Mouse (Mus musculus): Measurements from ENCODE around the gene Shisa6. TPM values are rescaled to one million over a fixed set of nuclear protein-coding genes. Genes with fewer than 3 reads are reported as not detected.

Shisa6 gene
- polyA plus RNA-seq (2015; fragmentation: Nextera tagmentation; extraction: Ambion mirVana), result 0.15 and 0.45 TPM in 2 replicates

DNA sequence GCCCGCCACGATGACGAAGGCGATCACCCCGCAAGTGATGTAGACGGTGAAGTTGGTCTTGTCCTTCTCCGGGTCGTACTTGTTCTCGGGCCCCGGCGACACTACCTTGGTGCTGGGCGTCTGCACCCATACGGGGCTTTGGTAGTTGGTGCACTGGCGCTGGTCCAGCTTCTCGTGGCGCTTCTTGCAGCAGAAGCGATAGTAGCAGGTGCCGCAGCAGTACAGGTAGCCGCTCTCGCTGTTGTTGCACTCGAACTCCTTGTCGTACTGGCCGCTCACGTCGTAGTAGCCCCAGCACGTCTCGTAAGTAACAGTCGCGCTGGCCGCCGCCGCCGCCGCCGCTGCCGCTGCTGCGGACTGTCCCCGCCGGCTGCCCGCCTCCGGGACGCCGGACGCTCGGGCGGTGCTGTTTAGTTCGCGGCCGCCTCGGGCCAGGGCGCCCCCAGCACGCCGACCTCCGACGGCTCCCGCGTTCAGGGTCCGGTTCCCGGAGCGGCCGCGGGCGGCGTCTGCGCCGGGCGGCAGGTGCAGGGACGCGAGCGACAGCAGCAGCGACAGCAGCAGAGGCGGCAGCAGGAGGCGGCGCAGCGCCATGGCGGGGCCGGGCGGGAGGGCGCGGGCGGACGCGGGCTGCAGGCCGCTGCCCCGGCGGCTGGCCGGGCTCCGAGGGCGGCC, at the start of gene Shisa6:
Shisa6 (minus strand) TSS at position 594 of the 675 bp plus-strand sequence.
- Histone ChIP-seq H3K27ac (no peak within 1 kb of the TSS), H3K27me3 (replicated peaks) (peaks cover 77% of the 10 kb centered on the region), H3K9me3 (no peaks in the 10 kb centered on the region), H3K4me3 (replicated peaks) (peak within 1 kb of the TSS; percentile 56), H3K36me3 (no peaks in the 10 kb centered on the region), H3K4me1 (replicated peaks) (peaks cover 8% of the 10 kb centered on the region; the same call in 1 of the 2 replicates), H3K9ac (peak within 1 kb of the TSS; percentile 28), H3K4me2 (replicated peaks) (peak within 1 kb of the TSS; percentile 96)
- ATAC-seq, result peak; percentile 68
- under 1% methylated on average over 87 of the region's 89 CpGs for WGBS

DNA sequence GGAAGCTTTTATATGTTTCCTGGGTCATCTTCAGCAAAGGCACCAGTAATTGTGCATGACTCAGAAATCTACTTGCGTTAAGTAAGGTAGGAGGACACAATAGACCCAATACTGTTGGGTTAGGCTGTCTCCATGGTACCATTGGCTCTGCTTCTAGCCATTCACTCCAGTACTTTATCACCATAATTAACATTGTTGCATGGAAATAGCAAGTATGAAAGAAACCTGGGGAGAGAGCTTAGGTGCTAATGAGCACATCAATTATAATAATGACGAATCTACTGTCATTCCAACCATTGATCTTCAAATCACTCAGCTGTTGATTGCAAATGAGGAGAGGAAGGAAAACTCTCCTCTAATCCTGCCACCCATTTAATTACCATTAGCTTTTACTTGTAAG, 48.1 kb upstream of the Shisa6 start:
- no peaks in the 10 kb centered on the region for H3K27me3 ChIP-seq (replicated peaks)
- 32% methylated on average over 2 of the region's 2 CpGs for WGBS
- H3K36me3 ChIP-seq, result no peaks in the 10 kb centered on the region
- H3K4me1 ChIP-seq (replicated peaks), result no peaks in the 10 kb centered on the region
- H3K27ac ChIP-seq, result no peak overlapping the region
- H3K4me2 ChIP-seq (replicated peaks), result no peak overlapping the region
- H3K9ac ChIP-seq, result no peak overlapping the region
- ATAC-seq, result no peak
- H3K4me3 ChIP-seq (replicated peaks), result no peak overlapping the region
- no peaks in the 10 kb centered on the region for H3K9me3 ChIP-seq

DNA sequence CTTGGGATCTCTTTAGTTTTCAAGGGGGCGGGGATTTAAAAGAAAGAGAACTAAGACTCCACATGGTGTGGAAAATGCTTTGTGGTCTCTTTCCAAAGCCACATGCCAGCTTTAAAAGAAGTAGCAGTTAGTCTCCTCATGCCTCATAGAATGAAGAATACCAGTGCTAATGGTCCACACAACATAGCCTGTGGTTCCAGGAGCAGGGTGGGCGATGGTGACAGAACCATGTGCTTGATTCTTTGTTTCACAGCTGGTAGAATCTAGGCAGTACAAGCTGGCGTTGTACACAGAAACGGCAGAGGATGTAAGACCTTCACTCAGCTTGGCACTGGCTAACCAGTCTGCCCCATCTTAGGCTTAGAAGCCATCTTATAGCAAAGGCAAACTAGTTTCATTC, 43.3 kb upstream of the Shisa6 start:
- H3K36me3 ChIP-seq, result no peaks in the 10 kb centered on the region
- H3K27ac ChIP-seq, result no peak overlapping the region
- no peak for ATAC-seq
- H3K4me3 ChIP-seq (replicated peaks), result no peak overlapping the region
- H3K4me2 ChIP-seq (replicated peaks), result no peak overlapping the region
- peaks cover 15% of the 10 kb centered on the region; the same call in 1 of the 2 replicates for H3K27me3 ChIP-seq (replicated peaks)
- H3K9ac ChIP-seq, result no peak overlapping the region
- no peaks in the 10 kb centered on the region for H3K9me3 ChIP-seq
- no peaks in the 10 kb centered on the region; the same call in 1 of the 2 replicates for H3K4me1 ChIP-seq (replicated peaks)
- 81% methylated on average over 4 of the region's 4 CpGs for WGBS

DNA sequence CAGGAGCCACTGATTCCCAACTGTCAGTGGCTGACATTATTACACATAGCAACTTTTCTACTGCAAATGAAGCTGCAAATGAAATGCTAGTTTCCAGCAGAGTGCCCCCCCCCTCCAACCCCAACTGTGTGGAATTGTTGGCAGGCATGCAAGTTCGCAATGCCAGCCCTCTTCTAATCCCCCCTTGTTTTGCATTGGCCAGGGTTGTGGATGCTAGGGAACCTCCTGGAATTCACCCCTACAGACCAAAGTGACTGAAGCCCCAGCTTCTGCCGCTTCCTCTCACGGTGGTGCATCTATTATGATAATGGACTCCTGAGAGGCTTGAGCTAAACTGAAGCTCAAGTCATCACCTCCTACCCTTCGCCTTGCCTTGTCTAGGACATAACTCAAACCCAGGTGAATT, 42.6 kb upstream of the Shisa6 start:
- H3K9me3 ChIP-seq, result no peaks in the 10 kb centered on the region
- no peak overlapping the region for H3K4me2 ChIP-seq (replicated peaks)
- H3K9ac ChIP-seq, result no peak overlapping the region
- ATAC-seq, result no peak
- H3K27me3 ChIP-seq (replicated peaks), result peaks cover 15% of the 10 kb centered on the region; the same call in 1 of the 2 replicates
- no peak overlapping the region for H3K4me3 ChIP-seq (replicated peaks)
- 31% methylated on average over 4 of the region's 4 CpGs for WGBS
- H3K36me3 ChIP-seq, result no peaks in the 10 kb centered on the region
- H3K4me1 ChIP-seq (replicated peaks), result no peaks in the 10 kb centered on the region; the same call in 1 of the 2 replicates
- no peak overlapping the region for H3K27ac ChIP-seq

DNA sequence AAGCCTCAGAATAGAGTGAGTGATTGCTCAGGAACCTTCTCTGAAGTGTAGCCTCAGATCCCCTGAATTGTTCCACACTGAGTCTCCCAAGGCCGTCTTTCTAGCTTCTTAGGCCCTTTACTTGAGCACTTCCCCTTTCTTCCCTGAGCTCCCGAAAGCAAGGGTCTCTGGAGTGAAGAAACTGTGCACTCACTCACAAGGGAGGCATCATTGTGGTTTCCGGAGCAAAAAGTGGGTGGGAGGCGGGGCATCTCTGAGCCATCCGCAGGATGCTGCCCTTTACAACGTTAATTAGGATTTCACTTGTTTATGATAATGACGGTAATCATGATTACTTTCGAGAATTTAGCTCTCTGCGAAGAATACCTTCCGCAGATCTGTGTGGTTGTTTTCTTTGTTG, 41.6 kb upstream of the Shisa6 start:
- Histone ChIP-seq H3K4me2 (replicated peaks) (0 out of 2 replicates have a peak overlapping the region, but pooled peaks have one; percentile 4), H3K36me3 (no peaks in the 10 kb centered on the region), H3K27me3 (replicated peaks) (peaks cover 15% of the 10 kb centered on the region; the same call in 1 of the 2 replicates), H3K27ac (no peak overlapping the region), H3K9ac (no peak overlapping the region), H3K4me3 (replicated peaks) (no peak overlapping the region), H3K4me1 (replicated peaks) (no peaks in the 10 kb centered on the region; the same call in 1 of the 2 replicates), H3K9me3 (no peaks in the 10 kb centered on the region)
- 3% methylated on average over 10 of the region's 10 CpGs for WGBS
- ATAC-seq, result no peak

DNA sequence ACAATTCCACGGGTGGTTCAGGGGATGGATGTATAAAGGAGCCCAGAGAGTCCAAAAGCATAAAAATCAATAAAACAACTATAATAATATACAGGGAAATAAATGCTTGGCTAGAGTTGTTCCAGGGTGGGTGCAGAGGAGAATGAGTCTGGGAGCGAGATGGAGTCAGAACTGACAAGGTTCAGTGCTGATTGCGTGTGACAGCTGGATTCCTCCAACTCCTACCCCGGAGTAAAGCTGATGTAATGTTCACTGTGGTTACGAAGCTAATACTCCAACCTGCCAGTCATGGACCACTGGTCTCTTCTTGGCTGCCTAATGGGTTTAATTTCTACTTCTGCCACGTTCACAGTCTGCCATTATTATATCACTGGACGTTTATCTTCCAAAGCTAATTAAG, 36.5 kb upstream of the Shisa6 start:
- Histone ChIP-seq H3K9me3 (no peaks in the 10 kb centered on the region), H3K4me3 (replicated peaks) (no peak overlapping the region), H3K4me1 (replicated peaks) (no peaks in the 10 kb centered on the region; the same call in 1 of the 2 replicates), H3K27ac (no peak overlapping the region), H3K4me2 (replicated peaks) (no peak overlapping the region), H3K9ac (no peak overlapping the region), H3K27me3 (replicated peaks) (0 out of 2 replicates have a peak, but pooled peaks cover 5% of the 10 kb centered on the region), H3K36me3 (no peaks in the 10 kb centered on the region)
- 69% methylated on average over 7 of the region's 7 CpGs for WGBS
- ATAC-seq, result no peak

DNA sequence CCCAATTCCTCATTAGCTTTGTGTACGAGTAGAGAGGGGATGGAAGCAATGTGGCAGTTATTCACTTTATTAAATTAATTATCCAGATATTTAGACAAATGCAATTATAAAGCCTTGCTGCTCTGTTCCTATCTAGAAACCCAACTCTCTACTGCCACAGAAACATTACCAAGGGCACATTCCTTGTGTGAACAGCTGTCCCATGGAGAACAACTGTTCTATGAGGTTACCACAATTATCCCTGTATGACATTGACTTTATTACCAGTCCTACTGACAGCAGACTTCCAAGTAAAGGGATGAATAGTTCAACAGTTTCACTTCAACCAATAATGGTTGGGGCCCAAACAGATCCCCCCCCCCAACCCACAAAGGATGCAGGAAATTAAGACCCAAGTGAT, 12.1 kb upstream of the Shisa6 start:
- no peak for ATAC-seq
- no peak overlapping the region for H3K4me3 ChIP-seq (replicated peaks)
- 63% methylated on average over 1 of the region's 1 CpGs for WGBS

DNA sequence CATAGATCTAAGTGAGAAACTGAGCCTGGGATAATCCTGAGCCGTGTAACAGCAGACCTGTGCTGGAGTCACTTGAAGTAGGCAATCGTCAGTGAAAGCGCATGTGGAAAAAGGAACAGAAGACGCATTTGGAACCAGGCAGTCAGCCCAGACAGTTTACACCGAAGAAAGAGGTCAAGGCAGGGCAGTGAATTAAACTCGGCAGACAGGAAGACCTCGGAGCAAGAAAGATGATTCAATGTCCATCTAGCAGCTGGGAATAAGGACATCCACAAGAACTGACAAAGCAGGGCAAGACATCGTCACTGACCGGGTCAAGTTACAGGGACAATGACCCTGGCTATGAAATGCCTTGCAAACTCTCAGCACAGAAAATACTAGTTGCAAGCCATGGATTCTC, 10.1 kb upstream of the Shisa6 start:
- H3K36me3 ChIP-seq, result no peaks in the 10 kb centered on the region
- no peaks in the 10 kb centered on the region for H3K9me3 ChIP-seq
- no peaks in the 10 kb centered on the region for H3K27me3 ChIP-seq (replicated peaks)
- H3K27ac ChIP-seq, result no peak overlapping the region
- H3K4me2 ChIP-seq (replicated peaks), result no peak overlapping the region
- H3K9ac ChIP-seq, result no peak overlapping the region
- H3K4me1 ChIP-seq (replicated peaks), result no peaks in the 10 kb centered on the region
- no peak overlapping the region for H3K4me3 ChIP-seq (replicated peaks)
- ATAC-seq, result no peak
- WGBS, result 45% methylated on average over 9 of the region's 9 CpGs

More for the DNA sequence above, 12.1 kb upstream of the Shisa6 start:
- H3K9ac ChIP-seq, result no peak overlapping the region
- H3K4me2 ChIP-seq (replicated peaks), result no peak overlapping the region
- no peaks in the 10 kb centered on the region for H3K36me3 ChIP-seq
- no peaks in the 10 kb centered on the region for H3K27me3 ChIP-seq (replicated peaks)
- no peaks in the 10 kb centered on the region for H3K9me3 ChIP-seq
- no peaks in the 10 kb centered on the region for H3K4me1 ChIP-seq (replicated peaks)
- H3K27ac ChIP-seq, result no peak overlapping the region

DNA sequence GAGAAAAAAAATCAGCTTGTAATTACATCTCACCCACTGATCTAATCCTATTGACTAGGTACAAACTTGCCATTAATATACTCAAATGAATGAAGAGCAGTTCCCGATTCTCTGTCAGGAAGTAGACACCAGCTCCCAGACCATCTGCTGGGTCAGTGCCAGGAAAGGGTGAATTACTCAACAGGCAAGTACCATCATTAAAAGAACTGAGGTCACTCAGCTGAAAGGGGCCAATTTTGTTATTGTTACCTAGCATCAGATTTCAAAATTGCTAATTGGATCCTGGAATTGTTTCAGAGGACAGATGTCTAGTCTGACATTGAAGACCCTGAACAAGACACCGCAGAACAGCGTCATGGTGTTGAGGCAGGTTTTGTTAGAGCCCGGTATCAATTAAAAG, 9.4 kb upstream of the Shisa6 start:
- Histone ChIP-seq H3K27ac (no peak overlapping the region), H3K9me3 (no peaks in the 10 kb centered on the region), H3K27me3 (replicated peaks) (no peaks in the 10 kb centered on the region), H3K4me1 (replicated peaks) (no peaks in the 10 kb centered on the region), H3K36me3 (no peaks in the 10 kb centered on the region), H3K9ac (no peak overlapping the region), H3K4me2 (replicated peaks) (no peak overlapping the region), H3K4me3 (replicated peaks) (no peak overlapping the region)
- 83% methylated on average over 4 of the region's 4 CpGs for WGBS
- ATAC-seq, result no peak

DNA sequence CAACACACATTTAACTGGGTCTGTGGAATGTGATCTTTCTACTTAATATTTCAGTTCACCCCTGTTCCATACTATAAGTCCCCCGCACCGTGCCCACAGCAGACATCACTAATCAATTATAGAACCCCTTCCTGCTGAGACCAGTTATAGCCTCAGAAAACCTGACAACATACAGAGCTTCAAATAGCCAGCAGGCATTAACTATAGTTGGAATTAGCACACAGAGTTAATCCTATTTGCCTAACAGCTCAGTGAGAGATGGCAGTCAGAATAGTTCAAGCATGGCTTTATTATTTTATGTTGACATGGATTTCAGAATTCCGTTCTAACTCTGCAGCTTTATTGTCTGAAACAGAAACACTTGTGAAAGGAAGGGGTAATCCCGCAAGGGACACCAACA, 8.5 kb upstream of the Shisa6 start:
- H3K27ac ChIP-seq, result no peak overlapping the region
- no peak for ATAC-seq

DNA sequence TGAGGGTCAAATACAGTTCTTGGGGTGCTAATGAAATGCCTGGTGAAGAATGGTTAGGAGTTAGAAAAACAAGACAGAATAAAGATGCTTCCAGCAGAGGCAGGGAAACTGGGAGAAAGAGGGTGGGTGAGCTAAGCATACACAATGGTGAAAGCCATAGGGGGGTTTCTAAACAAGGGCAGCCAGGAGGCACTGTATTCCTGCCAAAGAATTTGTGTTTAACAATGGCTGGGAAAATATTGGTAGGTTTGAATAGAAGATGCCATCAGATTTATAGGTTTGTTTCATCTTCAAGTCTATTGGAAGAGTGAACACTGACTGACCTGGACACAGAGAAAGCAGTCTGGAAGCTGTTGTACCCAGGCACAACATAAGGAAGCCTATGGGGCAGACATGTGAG, 2.4 kb upstream of the Shisa6 start:
- Histone ChIP-seq H3K27me3 (replicated peaks) (peaks cover 63% of the 10 kb centered on the region), H3K9ac (no peak overlapping the region), H3K4me2 (replicated peaks) (no peak overlapping the region), H3K9me3 (no peaks in the 10 kb centered on the region), H3K36me3 (no peaks in the 10 kb centered on the region), H3K4me1 (replicated peaks) (peaks cover 8% of the 10 kb centered on the region; the same call in 1 of the 2 replicates), H3K27ac (no peak overlapping the region), H3K4me3 (replicated peaks) (no peak overlapping the region)
- ATAC-seq, result no peak

More for the DNA sequence above, 8.5 kb upstream of the Shisa6 start:
- Histone ChIP-seq H3K27me3 (replicated peaks) (peaks cover 5% of the 10 kb centered on the region; the same call in 1 of the 2 replicates), H3K9ac (no peak overlapping the region), H3K9me3 (no peaks in the 10 kb centered on the region), H3K4me3 (replicated peaks) (no peak overlapping the region), H3K4me2 (replicated peaks) (no peak overlapping the region), H3K36me3 (no peaks in the 10 kb centered on the region), H3K4me1 (replicated peaks) (no peaks in the 10 kb centered on the region)
- WGBS, result 80% methylated on average over 4 of the region's 4 CpGs

DNA sequence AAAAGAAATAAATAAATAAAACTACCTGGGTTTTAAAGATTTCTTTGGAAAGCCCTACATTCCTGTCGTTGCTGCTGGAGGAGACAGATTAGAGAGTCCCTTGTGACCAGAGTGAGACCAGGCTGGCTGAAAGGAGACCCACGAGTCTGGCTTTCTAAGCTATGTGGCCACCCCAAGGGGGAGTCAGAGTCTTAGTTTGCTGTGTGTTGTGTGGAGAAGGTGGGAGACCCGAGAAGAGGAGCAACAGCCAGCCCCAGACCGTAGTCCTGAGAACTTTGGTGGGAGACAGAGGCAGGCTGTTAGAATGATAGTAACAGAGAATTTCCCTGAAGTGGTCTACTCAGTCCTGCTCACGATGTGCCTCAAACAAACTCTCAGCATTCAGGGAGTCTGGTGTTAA, 1.6 kb upstream of the Shisa6 start:
- no peaks in the 10 kb centered on the region for H3K36me3 ChIP-seq
- peaks cover 8% of the 10 kb centered on the region; the same call in 1 of the 2 replicates for H3K4me1 ChIP-seq (replicated peaks)
- H3K9ac ChIP-seq, result no peak overlapping the region
- no peaks in the 10 kb centered on the region for H3K9me3 ChIP-seq
- 0 out of 2 replicates have a peak overlapping the region, but pooled peaks have one; percentile 96 for H3K4me2 ChIP-seq (replicated peaks)
- no peak overlapping the region for H3K27ac ChIP-seq
- no peak for ATAC-seq
- peaks cover 71% of the 10 kb centered on the region for H3K27me3 ChIP-seq (replicated peaks)
- 3% methylated on average over 5 of the region's 5 CpGs for WGBS
- H3K4me3 ChIP-seq (replicated peaks), result no peak overlapping the region

DNA sequence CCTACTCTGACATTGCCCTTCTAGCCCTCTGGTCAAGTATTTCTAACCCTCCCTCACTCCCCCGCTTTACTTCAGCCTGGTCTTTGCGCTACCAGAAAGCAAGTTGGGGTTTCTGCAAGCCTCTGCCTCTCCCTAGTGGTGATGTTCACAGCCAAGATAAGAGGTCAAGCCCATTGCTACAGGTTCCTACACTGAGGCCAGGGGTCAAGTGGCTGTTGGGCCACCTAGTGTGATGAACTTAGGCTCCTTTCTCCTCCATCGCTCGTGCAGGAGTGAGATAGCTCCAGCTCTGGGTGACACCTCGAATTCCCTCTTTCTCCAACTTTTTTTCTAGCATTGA, 1.2 kb upstream of the Shisa6 start:
- 0 out of 2 replicates have a peak, but pooled peaks have one; percentile 25 for ATAC-seq
- Histone ChIP-seq H3K36me3 (no peaks in the 10 kb centered on the region), H3K4me1 (replicated peaks) (peaks cover 8% of the 10 kb centered on the region; the same call in 1 of the 2 replicates), H3K4me2 (replicated peaks) (peak overlapping the region; percentile 96), H3K4me3 (replicated peaks) (peak overlapping the region; percentile 56), H3K9ac (no peak overlapping the region), H3K27ac (no peak overlapping the region), H3K27me3 (replicated peaks) (peaks cover 73% of the 10 kb centered on the region), H3K9me3 (no peaks in the 10 kb centered on the region)
- WGBS, result 6% methylated on average over 5 of the region's 5 CpGs
